Mouse (Mus musculus): ENCODE measurements around the gene Gm42791. TPM values are rescaled to one million over a fixed set of nuclear protein-coding genes. Genes with fewer than 3 reads are reported as not detected.
A peak's percentile ranks its signal among the peaks of the same experiment; 100 is the strongest.

The Gm42791 gene
- polyA plus RNA-seq, 1 experiment from 2014 or later: not detected

DNA sequence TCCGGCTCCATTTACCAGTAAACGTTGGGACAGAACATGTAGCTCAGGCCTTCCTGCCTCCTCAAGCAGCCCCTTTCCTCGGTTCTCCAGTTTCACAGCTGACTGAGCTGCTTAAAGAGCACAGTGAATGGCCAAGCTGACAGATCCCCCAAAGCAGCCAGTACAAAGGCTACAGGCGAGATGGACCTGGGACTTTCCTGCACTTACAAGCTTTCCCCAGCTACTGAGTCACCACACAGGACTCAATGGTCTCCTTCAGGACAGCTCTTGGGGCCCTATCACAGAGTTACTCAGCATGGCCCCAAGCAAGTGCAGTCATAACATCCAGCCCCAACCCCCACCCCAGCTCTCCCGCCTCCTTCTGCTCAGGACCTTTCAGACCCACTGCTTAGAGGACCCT lies 99.9 kb downstream of the Gm42791 start:
- H3K27ac ChIP-seq (ENCODE audit: low read depth, low read length): no peak overlapping the region
- no peak overlapping the region for H3K9ac ChIP-seq (ENCODE audit: low read length)
- no peaks in the 10 kb centered on the region for H3K27me3 ChIP-seq (replicated peaks; ENCODE audit: control insufficient read depth, insufficient read depth, low read length)
- H3K4me2 ChIP-seq (ENCODE audit: low read length): no peak overlapping the region
- H3K9me3 ChIP-seq (replicated peaks; ENCODE audit: control insufficient read depth, low read length): no peaks in the 10 kb centered on the region
- ATAC-seq (peak; percentile 40; the same call in 1 of the 2 replicates), DNase-seq (ENCODE audit: low spot score) (peak; percentile 13)
- peaks cover 38% of the 10 kb centered on the region for H3K36me3 ChIP-seq (ENCODE audit: control insufficient read depth, insufficient read depth, low read length)
- no peak overlapping the region for H3K4me3 ChIP-seq (ENCODE audit: low read depth, low read length)
- H3K4me1 ChIP-seq (ENCODE audit: control insufficient read depth, insufficient read depth, low read length): peaks cover 3% of the 10 kb centered on the region; the same call in 1 of the 2 replicates
- WGBS: 28% methylated on average over 5 of the region's 5 CpGs

DNA sequence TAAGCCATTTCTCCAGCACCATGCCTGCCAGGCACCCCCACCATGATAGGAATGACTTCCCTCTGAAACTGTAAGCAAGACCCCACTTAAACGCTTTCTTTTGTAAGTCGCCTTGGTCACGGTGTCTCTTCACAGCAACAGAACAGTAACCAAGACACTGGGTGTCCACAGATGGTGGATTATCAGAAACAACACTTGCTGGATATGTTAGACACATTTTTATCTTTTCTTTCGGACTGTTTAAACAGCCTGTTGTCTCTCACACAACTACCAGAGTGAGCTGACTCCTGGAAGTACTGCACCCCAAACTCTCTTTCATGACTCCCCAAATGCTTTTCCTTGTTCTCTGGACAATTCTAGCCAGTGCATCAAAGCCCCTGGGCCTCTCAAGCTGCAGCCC lies 104.7 kb downstream of the Gm42791 start:
- 96% methylated on average over 4 of the region's 4 CpGs for WGBS
- Histone ChIP-seq H3K4me2 (ENCODE audit: low read length) (no peak overlapping the region), H3K27ac (ENCODE audit: low read depth, low read length) (no peak overlapping the region), H3K27me3 (replicated peaks; ENCODE audit: control insufficient read depth, insufficient read depth, low read length) (no peaks in the 10 kb centered on the region), H3K9me3 (replicated peaks; ENCODE audit: control insufficient read depth, low read length) (no peaks in the 10 kb centered on the region), H3K4me1 (ENCODE audit: control insufficient read depth, insufficient read depth, low read length) (no peaks in the 10 kb centered on the region), H3K4me3 (ENCODE audit: low read depth, low read length) (no peak overlapping the region), H3K9ac (ENCODE audit: low read length) (no peak overlapping the region), H3K36me3 (ENCODE audit: control insufficient read depth, insufficient read depth, low read length) (peaks cover 57% of the 10 kb centered on the region)
- ATAC-seq (no peak), DNase-seq (ENCODE audit: low spot score) (no peak)

DNA sequence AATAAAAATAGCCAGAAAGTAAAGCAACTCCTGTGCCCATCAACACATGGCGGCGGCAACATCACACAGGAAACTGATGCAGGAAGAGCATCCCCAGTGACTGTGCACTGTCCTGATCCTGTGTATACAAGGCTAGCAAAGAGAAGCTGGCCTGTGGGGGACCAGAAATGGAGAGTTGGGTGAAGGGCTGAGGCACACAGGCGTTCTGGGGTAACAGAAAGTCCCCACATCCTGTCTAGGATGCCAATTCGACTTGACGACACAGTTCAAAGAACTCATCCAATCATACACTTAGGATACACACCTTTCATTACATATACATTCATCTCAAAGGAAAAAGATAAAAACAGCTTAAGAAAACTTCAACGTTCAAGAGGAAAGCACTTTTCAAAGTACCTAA lies 106.9 kb downstream of the Gm42791 start:
- Histone ChIP-seq H3K36me3 (ENCODE audit: control insufficient read depth, insufficient read depth, low read length) (peaks cover 60% of the 10 kb centered on the region), H3K9ac (ENCODE audit: low read length) (no peak overlapping the region), H3K27me3 (replicated peaks; ENCODE audit: control insufficient read depth, insufficient read depth, low read length) (no peaks in the 10 kb centered on the region), H3K4me2 (ENCODE audit: low read length) (no peak overlapping the region), H3K9me3 (replicated peaks; ENCODE audit: control insufficient read depth, low read length) (no peaks in the 10 kb centered on the region), H3K27ac (ENCODE audit: low read depth, low read length) (no peak overlapping the region), H3K4me1 (ENCODE audit: control insufficient read depth, insufficient read depth, low read length) (no peaks in the 10 kb centered on the region), H3K4me3 (ENCODE audit: low read depth, low read length) (no peak overlapping the region)
- ATAC-seq (no peak), DNase-seq (ENCODE audit: low spot score) (no peak)
- WGBS: 92% methylated on average over 6 of the region's 6 CpGs

DNA sequence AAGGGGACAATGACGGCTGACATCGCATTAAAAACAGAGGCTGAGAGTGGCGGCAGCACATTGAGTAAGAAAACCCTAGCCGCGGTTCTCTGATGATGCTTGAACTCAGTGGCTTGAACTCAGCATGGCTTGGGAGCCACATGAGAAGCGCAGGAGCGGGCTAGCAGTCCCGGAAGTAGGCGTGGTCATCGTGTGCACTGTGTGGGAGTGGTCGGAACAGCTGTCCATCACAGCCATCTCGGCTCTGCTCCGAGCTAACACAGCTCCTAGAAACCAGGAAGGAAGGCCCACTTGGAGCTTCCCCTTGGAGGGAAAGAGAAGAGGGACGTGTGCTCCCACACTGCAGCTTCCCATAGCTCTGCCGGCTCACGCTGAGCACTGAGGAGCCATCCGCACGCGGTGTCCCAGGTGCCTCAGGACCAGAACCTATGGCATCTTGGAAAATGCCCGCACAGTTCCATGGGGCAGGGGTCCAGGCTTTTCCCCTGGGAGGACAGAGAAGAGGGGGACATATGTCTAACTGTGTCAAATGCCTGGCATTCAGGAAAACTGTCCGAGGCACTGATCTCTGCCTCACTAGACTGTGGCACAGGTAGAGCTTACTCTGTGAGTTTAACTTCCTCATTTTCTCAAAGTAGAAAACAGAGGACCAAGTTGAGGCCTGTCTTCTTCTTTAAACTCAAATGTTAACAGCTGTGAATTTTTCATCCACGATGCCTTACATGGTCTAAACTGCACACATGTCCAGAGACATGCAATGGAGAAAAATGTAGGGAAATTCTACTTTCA lies 108.9 kb downstream of the Gm42791 start:
- H3K4me2 ChIP-seq (ENCODE audit: low read length): no peak overlapping the region
- peak; percentile 79 for ATAC-seq
- H3K4me3 ChIP-seq (ENCODE audit: low read depth, low read length): no peak overlapping the region
- no peaks in the 10 kb centered on the region for H3K9me3 ChIP-seq (replicated peaks; ENCODE audit: control insufficient read depth, low read length)
- H3K36me3 ChIP-seq (ENCODE audit: control insufficient read depth, insufficient read depth, low read length): peaks cover 45% of the 10 kb centered on the region
- 39% methylated on average over 22 of the region's 22 CpGs for WGBS
- no peak overlapping the region for H3K27ac ChIP-seq (ENCODE audit: low read depth, low read length)
- H3K4me1 ChIP-seq (ENCODE audit: control insufficient read depth, insufficient read depth, low read length): no peaks in the 10 kb centered on the region
- no peaks in the 10 kb centered on the region for H3K27me3 ChIP-seq (replicated peaks; ENCODE audit: control insufficient read depth, insufficient read depth, low read length)
- peak; percentile 70 for DNase-seq (ENCODE audit: low spot score)
- no peak overlapping the region for H3K9ac ChIP-seq (ENCODE audit: low read length)

DNA sequence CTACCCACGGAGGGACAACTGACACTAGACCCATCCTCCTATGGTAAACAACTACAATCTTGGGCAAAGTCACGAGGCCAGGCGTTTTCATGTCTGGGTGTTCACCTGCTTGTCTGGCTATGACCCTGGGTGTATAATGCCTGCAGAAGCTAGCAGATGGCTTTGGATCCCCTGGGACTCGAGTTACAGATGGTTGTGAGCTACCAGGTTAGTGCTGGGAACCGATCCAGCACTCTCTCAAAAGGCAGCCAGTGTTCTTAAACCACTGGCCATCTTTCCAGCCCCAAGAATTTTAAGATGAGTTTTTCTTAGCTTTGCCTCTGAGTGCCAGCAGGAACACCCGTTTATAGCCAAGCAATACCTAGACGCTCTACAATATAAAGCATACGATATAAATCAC lies 111.3 kb downstream of the Gm42791 start:
- WGBS: 84% methylated on average over 8 of the region's 8 CpGs
- Histone ChIP-seq H3K9ac (ENCODE audit: low read length) (no peak overlapping the region), H3K4me1 (ENCODE audit: control insufficient read depth, insufficient read depth, low read length) (no peaks in the 10 kb centered on the region), H3K36me3 (ENCODE audit: control insufficient read depth, insufficient read depth, low read length) (peaks cover 44% of the 10 kb centered on the region), H3K27me3 (replicated peaks; ENCODE audit: control insufficient read depth, insufficient read depth, low read length) (no peaks in the 10 kb centered on the region), H3K9me3 (replicated peaks; ENCODE audit: control insufficient read depth, low read length) (no peaks in the 10 kb centered on the region), H3K27ac (ENCODE audit: low read depth, low read length) (no peak overlapping the region), H3K4me3 (ENCODE audit: low read depth, low read length) (no peak overlapping the region), H3K4me2 (ENCODE audit: low read length) (no peak overlapping the region)
- ATAC-seq: no peak
- DNase-seq (ENCODE audit: low spot score): no peak

DNA sequence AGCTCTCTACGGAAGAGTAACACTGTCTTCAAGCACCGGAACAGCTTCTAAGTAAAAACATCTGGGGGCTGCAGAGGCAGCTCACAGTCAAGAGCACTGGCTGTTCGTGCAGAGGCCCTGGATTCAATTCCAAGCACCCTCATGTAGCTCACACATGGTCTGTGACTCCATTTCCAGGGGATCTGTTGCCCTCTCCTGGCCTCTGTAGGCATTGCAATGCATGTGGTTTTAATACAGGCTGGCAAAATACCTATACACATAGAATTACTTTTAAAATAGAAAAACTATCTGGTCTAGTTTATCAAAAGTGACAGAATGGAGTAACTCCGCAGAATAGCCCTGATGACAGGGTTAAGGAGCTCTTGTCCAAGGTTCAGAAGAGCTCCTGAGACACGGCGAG lies 115.7 kb downstream of the Gm42791 start:
- no peak overlapping the region for H3K4me3 ChIP-seq (ENCODE audit: low read depth, low read length)
- no peak overlapping the region for H3K4me2 ChIP-seq (ENCODE audit: low read length)
- H3K27ac ChIP-seq (ENCODE audit: low read depth, low read length): no peak overlapping the region
- H3K36me3 ChIP-seq (ENCODE audit: control insufficient read depth, insufficient read depth, low read length): peaks cover 61% of the 10 kb centered on the region
- no peaks in the 10 kb centered on the region for H3K9me3 ChIP-seq (replicated peaks; ENCODE audit: control insufficient read depth, low read length)
- DNase-seq (ENCODE audit: low spot score) (no peak), ATAC-seq (no peak)
- H3K27me3 ChIP-seq (replicated peaks; ENCODE audit: control insufficient read depth, insufficient read depth, low read length): no peaks in the 10 kb centered on the region
- WGBS: 90% methylated on average over 6 of the region's 6 CpGs
- no peaks in the 10 kb centered on the region for H3K4me1 ChIP-seq (ENCODE audit: control insufficient read depth, insufficient read depth, low read length)
- no peak overlapping the region for H3K9ac ChIP-seq (ENCODE audit: low read length)

DNA sequence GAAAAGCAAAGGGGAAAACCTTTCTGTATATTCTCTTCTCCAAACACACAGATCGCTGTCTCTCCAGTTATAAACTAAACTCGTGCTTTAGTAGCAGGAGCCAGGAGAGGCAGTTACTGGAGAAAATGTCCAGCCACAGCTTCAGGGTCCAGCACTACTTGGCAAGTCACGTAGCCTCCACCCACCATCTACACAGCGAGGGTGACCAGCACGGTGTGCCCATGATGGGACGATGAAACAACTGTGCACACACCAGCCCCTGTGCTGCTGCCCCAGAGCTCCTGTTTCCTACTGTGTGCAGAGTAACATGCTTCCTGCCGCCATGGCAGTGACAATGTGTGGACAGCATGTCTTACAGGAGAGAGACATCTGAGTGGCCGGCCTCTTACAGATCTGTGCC lies 121.8 kb downstream of the Gm42791 start:
- no peak overlapping the region for H3K4me2 ChIP-seq (ENCODE audit: low read length)
- no peak overlapping the region for H3K27ac ChIP-seq (ENCODE audit: low read depth, low read length)
- H3K4me1 ChIP-seq (ENCODE audit: control insufficient read depth, insufficient read depth, low read length): no peaks in the 10 kb centered on the region
- no peak overlapping the region for H3K9ac ChIP-seq (ENCODE audit: low read length)
- DNase-seq (ENCODE audit: low spot score) (no peak), ATAC-seq (no peak)
- H3K36me3 ChIP-seq (ENCODE audit: control insufficient read depth, insufficient read depth, low read length): peaks cover 51% of the 10 kb centered on the region
- 86% methylated on average over 8 of the region's 8 CpGs for WGBS
- H3K27me3 ChIP-seq (replicated peaks; ENCODE audit: control insufficient read depth, insufficient read depth, low read length): no peaks in the 10 kb centered on the region
- H3K9me3 ChIP-seq (replicated peaks; ENCODE audit: control insufficient read depth, low read length): no peaks in the 10 kb centered on the region
- H3K4me3 ChIP-seq (ENCODE audit: low read depth, low read length): no peak overlapping the region

DNA sequence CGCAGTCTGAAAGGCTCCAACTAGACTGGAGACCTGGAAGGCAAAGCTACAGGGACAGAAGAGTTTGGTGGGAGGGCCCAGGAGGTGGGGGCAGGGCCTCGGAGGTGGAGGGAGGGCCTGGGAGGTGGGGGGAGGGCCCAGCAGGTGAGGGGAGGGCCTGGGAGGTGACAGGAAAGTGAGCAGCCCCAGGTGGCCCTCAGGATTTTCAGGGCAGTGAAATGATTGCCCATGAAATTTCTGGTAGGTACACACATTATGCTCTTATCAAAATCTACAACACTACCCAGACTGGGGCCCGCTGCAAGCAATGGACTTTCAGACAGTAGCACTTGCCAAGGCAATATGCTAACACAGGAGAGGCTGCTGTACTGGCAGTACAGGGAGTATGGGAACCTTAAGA lies 125.4 kb downstream of the Gm42791 start:
- no peak for DNase-seq (ENCODE audit: low spot score)
- no peaks in the 10 kb centered on the region for H3K27me3 ChIP-seq (replicated peaks; ENCODE audit: control insufficient read depth, insufficient read depth, low read length)
- H3K4me3 ChIP-seq (ENCODE audit: low read depth, low read length): no peak overlapping the region
- no peak overlapping the region for H3K4me2 ChIP-seq (ENCODE audit: low read length)
- ATAC-seq: no peak
- peaks cover 20% of the 10 kb centered on the region for H3K36me3 ChIP-seq (ENCODE audit: control insufficient read depth, insufficient read depth, low read length)
- 49% methylated on average over 3 of the region's 3 CpGs for WGBS
- H3K9me3 ChIP-seq (replicated peaks; ENCODE audit: control insufficient read depth, low read length): no peaks in the 10 kb centered on the region
- H3K4me1 ChIP-seq (ENCODE audit: control insufficient read depth, insufficient read depth, low read length): no peaks in the 10 kb centered on the region
- H3K9ac ChIP-seq (ENCODE audit: low read length): no peak overlapping the region
- H3K27ac ChIP-seq (ENCODE audit: low read depth, low read length): no peak overlapping the region

DNA sequence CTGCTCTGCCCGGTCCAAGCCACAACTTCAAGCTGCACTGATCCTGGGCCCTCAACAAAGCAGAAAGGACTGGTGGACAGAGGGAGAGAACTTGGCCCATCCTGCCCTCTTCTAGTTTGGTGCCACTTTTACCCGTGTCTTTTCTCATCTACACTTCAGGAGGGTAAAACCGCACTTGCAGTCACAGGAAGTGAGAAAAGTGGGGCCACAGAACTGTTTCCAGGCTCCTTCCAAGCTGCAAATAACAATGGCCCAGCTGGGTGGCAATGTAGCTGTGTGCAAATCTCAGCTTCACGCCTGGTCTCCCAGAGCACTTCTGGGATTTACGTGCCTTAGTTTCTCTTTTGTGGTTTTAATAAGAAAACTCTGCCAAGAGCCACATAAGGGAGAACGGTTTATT lies 127.2 kb downstream of the Gm42791 start:
- H3K4me1 ChIP-seq (ENCODE audit: control insufficient read depth, insufficient read depth, low read length): peaks cover 9% of the 10 kb centered on the region
- no peak overlapping the region for H3K4me3 ChIP-seq (ENCODE audit: low read depth, low read length)
- no peak overlapping the region for H3K9ac ChIP-seq (ENCODE audit: low read length)
- ATAC-seq (no peak), DNase-seq (ENCODE audit: low spot score) (no peak)
- H3K4me2 ChIP-seq (ENCODE audit: low read length): no peak overlapping the region
- 85% methylated on average over 6 of the region's 6 CpGs for WGBS
- H3K27ac ChIP-seq (ENCODE audit: low read depth, low read length): no peak overlapping the region
- peaks cover 6% of the 10 kb centered on the region for H3K36me3 ChIP-seq (ENCODE audit: control insufficient read depth, insufficient read depth, low read length)
- H3K9me3 ChIP-seq (replicated peaks; ENCODE audit: control insufficient read depth, low read length): no peaks in the 10 kb centered on the region
- no peaks in the 10 kb centered on the region for H3K27me3 ChIP-seq (replicated peaks; ENCODE audit: control insufficient read depth, insufficient read depth, low read length)

All from forebrain, embryonic 14.5 days (tissue).